Mouse (Mus musculus): ENCODE measurements at regions not wholly inside any gene's neighbourhood (a gene's known extent, or its start where the extent isn't known, plus 50 kb on each side); places are given as distances from the start of the nearest gene placed in this dataset.

GRCm38 (mm10) chr2:34111286-34111685 is 223.5 kb upstream of the Mvb12b start:
- no peak for DNase-seq

GRCm38 (mm10) chr2:34110582-34110981 is 222.8 kb upstream of the Mvb12b start:
- no peak for DNase-seq

- no peak for DNase-seq
Measured at GRCm38 (mm10) chr2:34107566-34108303, 220.0 kb upstream of the Mvb12b start.

GRCm38 (mm10) chr2:34106837-34107565 is 219.3 kb upstream of the Mvb12b start:
- no peak for DNase-seq

GRCm38 (mm10) chr2:34106245-34106644 is 218.5 kb upstream of the Mvb12b start:
- DNase-seq: no peak

GRCm38 (mm10) chr2:34105271-34106051 is 217.7 kb upstream of the Mvb12b start:
- DNase-seq: no peak

- no peak for DNase-seq
Measured at GRCm38 (mm10) chr2:34098004-34098547, 210.3 kb upstream of the Mvb12b start.

GRCm38 (mm10) chr2:34096561-34096960 is 208.8 kb upstream of the Mvb12b start:
- no peak for DNase-seq

- no peak for DNase-seq
Measured at GRCm38 (mm10) chr2:34088832-34089231, 201.1 kb upstream of the Mvb12b start.

GRCm38 (mm10) chr2:34086130-34086529 is 198.4 kb upstream of the Mvb12b start:
- DNase-seq: no peak

GRCm38 (mm10) chr2:34084513-34084912 is 196.8 kb upstream of the Mvb12b start:
- DNase-seq: no peak

- DNase-seq: no peak
Measured at GRCm38 (mm10) chr2:34082486-34082885, 194.7 kb upstream of the Mvb12b start.

- no peak for DNase-seq
Measured at GRCm38 (mm10) chr2:34080176-34080575, 192.4 kb upstream of the Mvb12b start.

- no peak for DNase-seq
Measured at GRCm38 (mm10) chr2:34079282-34079681, 191.5 kb upstream of the Mvb12b start.

GRCm38 (mm10) chr2:34078875-34079262 is 191.1 kb upstream of the Mvb12b start:
- DNase-seq: no peak

GRCm38 (mm10) chr2:34078248-34078874 is 190.6 kb upstream of the Mvb12b start:
- no peak for DNase-seq

- no peak for DNase-seq
Measured at GRCm38 (mm10) chr2:34076346-34076745, 188.6 kb upstream of the Mvb12b start.

GRCm38 (mm10) chr2:34074066-34074465 is 186.3 kb upstream of the Mvb12b start:
- DNase-seq: peak; percentile 26

GRCm38 (mm10) chr2:34065592-34065991 is 177.8 kb upstream of the Mvb12b start:
- no peak for DNase-seq

- peak; percentile 46 for DNase-seq
Measured at GRCm38 (mm10) chr2:34065090-34065489, 177.3 kb upstream of the Mvb12b start.

- no peak for DNase-seq
Measured at GRCm38 (mm10) chr2:34056552-34056951, 168.8 kb upstream of the Mvb12b start.

GRCm38 (mm10) chr2:34043064-34043463 is 155.3 kb upstream of the Mvb12b start:
- DNase-seq: no peak

- DNase-seq: peak; percentile 47
Measured at GRCm38 (mm10) chr2:34042336-34042735, 154.6 kb upstream of the Mvb12b start.

Measured in thymus, postnatal 25 days (tissue).